Mouse (Mus musculus) kidney, adult 11 months (tissue): Measurements from ENCODE around the gene Gspt2.
"Not testable (repeated sequence)": the region's sequence is repeated elsewhere in the genome, so short reads cannot be mapped to it uniquely, and the experiment has no call there.

Source experiments
- DNase-seq: peaks from one replicate; pipeline ENCODE4 v3.0.0; 2022

Gene Gspt2

GRCm38 (mm10) chrX:94635961-94636563 is at the start of gene Gspt2:
Gene Gspt2 (plus strand): TSS chrX:94636069.
- peak; percentile 6 for DNase-seq

- no peak for DNase-seq
These were observed 10.8 kb upstream of the Gspt2 start for GRCm38 (mm10) chrX:94624835-94625803.

- DNase-seq, result no peak
These were observed 1.0 kb downstream of the Gspt2 start for GRCm38 (mm10) chrX:94636911-94637310.

GRCm38 (mm10) chrX:94648541-94648940 is 12.7 kb downstream of the Gspt2 start:
- DNase-seq, result no peak

- no peak for DNase-seq
These were observed 21.9 kb downstream of the Gspt2 start for GRCm38 (mm10) chrX:94657734-94658133.

- DNase-seq, result no peak
These were observed 34.9 kb downstream of the Gspt2 start for GRCm38 (mm10) chrX:94670814-94671213.

GRCm38 (mm10) chrX:94674977-94675376 is 39.1 kb downstream of the Gspt2 start:
- no peak for DNase-seq

GRCm38 (mm10) chrX:94681581-94681980 is 45.7 kb downstream of the Gspt2 start:
- DNase-seq, result not testable (repeated sequence)

GRCm38 (mm10) chrX:94689593-94689992 is 53.7 kb downstream of the Gspt2 start:
- peak; percentile 12 for DNase-seq
